Mouse (Mus musculus): ENCODE measurements around the gene Plac1. TPM values are rescaled to one million over a fixed set of nuclear protein-coding genes. Genes with fewer than 3 reads are reported as not detected.
A peak's percentile ranks its signal among the peaks of the same experiment; 100 is the strongest.

Plac1 gene
- polyA plus RNA-seq, 1 experiment from 2014 or later: 5.4 TPM

- Histone ChIP-seq H3K27ac (ENCODE audit: low read depth, low read length) (no peak overlapping the region), H3K9ac (ENCODE audit: low read depth, low read length) (no peak overlapping the region), H3K36me3 (ENCODE audit: control insufficient read depth, insufficient read depth, low read length) (no peaks in the 10 kb centered on the region), H3K4me2 (replicated peaks; ENCODE audit: low read depth, low read length) (no peak overlapping the region), H3K27me3 (ENCODE audit: control insufficient read depth, insufficient read depth, low read length) (no peaks in the 10 kb centered on the region), H3K4me3 (ENCODE audit: low read length) (no peak overlapping the region), H3K9me3 (ENCODE audit: control insufficient read depth, low read length) (no peaks in the 10 kb centered on the region), H3K4me1 (ENCODE audit: control insufficient read depth, insufficient read depth, low read length) (no peaks in the 10 kb centered on the region; the same call in 1 of the 2 replicates)
- ATAC-seq (ENCODE audit: low FRiP score, low TSS enrichment): no peak
- WGBS: 78% methylated on average over 2 of the region's 2 CpGs
These were observed 71.3 kb downstream of the Plac1 start for GRCm38 (mm10) chrX:53168623-53169022.

GRCm38 (mm10) chrX:53166901-53167525 lies 72.9 kb downstream of the Plac1 start:
- H3K4me2 ChIP-seq (replicated peaks; ENCODE audit: low read depth, low read length): no peak overlapping the region
- H3K36me3 ChIP-seq (ENCODE audit: control insufficient read depth, insufficient read depth, low read length): no peaks in the 10 kb centered on the region
- H3K27ac ChIP-seq (ENCODE audit: low read depth, low read length): peak overlapping the region; percentile 0; the same call in 1 of the 2 replicates
- ATAC-seq (ENCODE audit: low FRiP score, low TSS enrichment): peak; percentile 28; the same call in 1 of the 2 replicates
- no peak overlapping the region for H3K4me3 ChIP-seq (ENCODE audit: low read length)
- H3K9me3 ChIP-seq (ENCODE audit: control insufficient read depth, low read length): no peaks in the 10 kb centered on the region
- no peaks in the 10 kb centered on the region for H3K27me3 ChIP-seq (ENCODE audit: control insufficient read depth, insufficient read depth, low read length)
- no peaks in the 10 kb centered on the region; the same call in 1 of the 2 replicates for H3K4me1 ChIP-seq (ENCODE audit: control insufficient read depth, insufficient read depth, low read length)
- no peak overlapping the region for H3K9ac ChIP-seq (ENCODE audit: low read depth, low read length)
- 61% methylated on average over 4 of the region's 4 CpGs for WGBS

GRCm38 (mm10) chrX:53166251-53166900 lies 73.5 kb downstream of the Plac1 start:
- 41% methylated on average over 15 of the region's 15 CpGs for WGBS
- H3K4me2 ChIP-seq (replicated peaks; ENCODE audit: low read depth, low read length): no peak overlapping the region
- H3K4me1 ChIP-seq (ENCODE audit: control insufficient read depth, insufficient read depth, low read length): no peaks in the 10 kb centered on the region; the same call in 1 of the 2 replicates
- H3K9ac ChIP-seq (ENCODE audit: low read depth, low read length): no peak overlapping the region
- H3K27me3 ChIP-seq (ENCODE audit: control insufficient read depth, insufficient read depth, low read length): no peaks in the 10 kb centered on the region
- H3K36me3 ChIP-seq (ENCODE audit: control insufficient read depth, insufficient read depth, low read length): no peaks in the 10 kb centered on the region
- H3K27ac ChIP-seq (ENCODE audit: low read depth, low read length): no peak overlapping the region; the same call in 1 of the 2 replicates
- H3K4me3 ChIP-seq (ENCODE audit: low read length): no peak overlapping the region
- no peaks in the 10 kb centered on the region for H3K9me3 ChIP-seq (ENCODE audit: control insufficient read depth, low read length)
- ATAC-seq (ENCODE audit: low FRiP score, low TSS enrichment): no peak

- Histone ChIP-seq H3K9me3 (ENCODE audit: control insufficient read depth, low read length) (no peaks in the 10 kb centered on the region), H3K27me3 (ENCODE audit: control insufficient read depth, insufficient read depth, low read length) (no peaks in the 10 kb centered on the region), H3K4me2 (replicated peaks; ENCODE audit: low read depth, low read length) (no peak overlapping the region), H3K36me3 (ENCODE audit: control insufficient read depth, insufficient read depth, low read length) (no peaks in the 10 kb centered on the region), H3K4me1 (ENCODE audit: control insufficient read depth, insufficient read depth, low read length) (no peaks in the 10 kb centered on the region; the same call in 1 of the 2 replicates), H3K9ac (ENCODE audit: low read depth, low read length) (no peak overlapping the region), H3K27ac (ENCODE audit: low read depth, low read length) (no peak overlapping the region), H3K4me3 (ENCODE audit: low read length) (no peak overlapping the region)
- 62% methylated on average over 4 of the region's 4 CpGs for WGBS
- no peak for ATAC-seq (ENCODE audit: low FRiP score, low TSS enrichment)
These were observed 77.3 kb downstream of the Plac1 start for GRCm38 (mm10) chrX:53162589-53162988.

- Histone ChIP-seq H3K36me3 (ENCODE audit: control insufficient read depth, insufficient read depth, low read length) (no peaks in the 10 kb centered on the region), H3K4me2 (replicated peaks; ENCODE audit: low read depth, low read length) (no peak overlapping the region), H3K27me3 (ENCODE audit: control insufficient read depth, insufficient read depth, low read length) (no peaks in the 10 kb centered on the region; the same call in 1 of the 2 replicates), H3K9me3 (ENCODE audit: control insufficient read depth, low read length) (no peaks in the 10 kb centered on the region), H3K9ac (ENCODE audit: low read depth, low read length) (no peak overlapping the region), H3K4me1 (ENCODE audit: control insufficient read depth, insufficient read depth, low read length) (no peaks in the 10 kb centered on the region), H3K4me3 (ENCODE audit: low read length) (no peak overlapping the region), H3K27ac (ENCODE audit: low read depth, low read length) (no peak overlapping the region)
- WGBS: 56% methylated on average over 4 of the region's 4 CpGs
- no peak for ATAC-seq (ENCODE audit: low FRiP score, low TSS enrichment)
These were observed 78.3 kb downstream of the Plac1 start for GRCm38 (mm10) chrX:53161583-53161982.

GRCm38 (mm10) chrX:53161115-53161514 lies 78.8 kb downstream of the Plac1 start:
- ATAC-seq (ENCODE audit: low FRiP score, low TSS enrichment): no peak
- no peak overlapping the region for H3K9ac ChIP-seq (ENCODE audit: low read depth, low read length)
- H3K27me3 ChIP-seq (ENCODE audit: control insufficient read depth, insufficient read depth, low read length): no peaks in the 10 kb centered on the region; the same call in 1 of the 2 replicates
- H3K4me1 ChIP-seq (ENCODE audit: control insufficient read depth, insufficient read depth, low read length): no peaks in the 10 kb centered on the region
- no peaks in the 10 kb centered on the region for H3K9me3 ChIP-seq (ENCODE audit: control insufficient read depth, low read length)
- no peak overlapping the region for H3K4me2 ChIP-seq (replicated peaks; ENCODE audit: low read depth, low read length)
- no peaks in the 10 kb centered on the region for H3K36me3 ChIP-seq (ENCODE audit: control insufficient read depth, insufficient read depth, low read length)
- 54% methylated on average over 5 of the region's 5 CpGs for WGBS
- H3K27ac ChIP-seq (ENCODE audit: low read depth, low read length): no peak overlapping the region
- H3K4me3 ChIP-seq (ENCODE audit: low read length): no peak overlapping the region

- Histone ChIP-seq H3K36me3 (ENCODE audit: control insufficient read depth, insufficient read depth, low read length) (no peaks in the 10 kb centered on the region), H3K4me3 (ENCODE audit: low read length) (no peak overlapping the region), H3K9me3 (ENCODE audit: control insufficient read depth, low read length) (no peaks in the 10 kb centered on the region), H3K4me2 (replicated peaks; ENCODE audit: low read depth, low read length) (no peak overlapping the region), H3K9ac (ENCODE audit: low read depth, low read length) (no peak overlapping the region), H3K4me1 (ENCODE audit: control insufficient read depth, insufficient read depth, low read length) (no peaks in the 10 kb centered on the region), H3K27ac (ENCODE audit: low read depth, low read length) (no peak overlapping the region), H3K27me3 (ENCODE audit: control insufficient read depth, insufficient read depth, low read length) (no peaks in the 10 kb centered on the region)
- WGBS: 54% methylated on average over 2 of the region's 2 CpGs
- no peak for ATAC-seq (ENCODE audit: low FRiP score, low TSS enrichment)
These were observed 91.9 kb downstream of the Plac1 start for GRCm38 (mm10) chrX:53148039-53148438.

GRCm38 (mm10) chrX:53146389-53146917 lies 93.5 kb downstream of the Plac1 start:
- no peak overlapping the region for H3K4me2 ChIP-seq (replicated peaks; ENCODE audit: low read depth, low read length)
- H3K36me3 ChIP-seq (ENCODE audit: control insufficient read depth, insufficient read depth, low read length): no peaks in the 10 kb centered on the region
- H3K27ac ChIP-seq (ENCODE audit: low read depth, low read length): no peak overlapping the region
- H3K4me3 ChIP-seq (ENCODE audit: low read length): no peak overlapping the region
- H3K9ac ChIP-seq (ENCODE audit: low read depth, low read length): no peak overlapping the region
- no peaks in the 10 kb centered on the region for H3K9me3 ChIP-seq (ENCODE audit: control insufficient read depth, low read length)
- no peaks in the 10 kb centered on the region for H3K27me3 ChIP-seq (ENCODE audit: control insufficient read depth, insufficient read depth, low read length)
- WGBS: 73% methylated on average over 5 of the region's 5 CpGs
- H3K4me1 ChIP-seq (ENCODE audit: control insufficient read depth, insufficient read depth, low read length): no peaks in the 10 kb centered on the region
- ATAC-seq (ENCODE audit: low FRiP score, low TSS enrichment): no peak

- ATAC-seq (ENCODE audit: low FRiP score, low TSS enrichment): no peak
- Histone ChIP-seq H3K9ac (ENCODE audit: low read depth, low read length) (no peak overlapping the region), H3K27ac (ENCODE audit: low read depth, low read length) (no peak overlapping the region), H3K36me3 (ENCODE audit: control insufficient read depth, insufficient read depth, low read length) (no peaks in the 10 kb centered on the region), H3K4me2 (replicated peaks; ENCODE audit: low read depth, low read length) (no peak overlapping the region), H3K9me3 (ENCODE audit: control insufficient read depth, low read length) (no peaks in the 10 kb centered on the region), H3K27me3 (ENCODE audit: control insufficient read depth, insufficient read depth, low read length) (no peaks in the 10 kb centered on the region), H3K4me3 (ENCODE audit: low read length) (no peak overlapping the region), H3K4me1 (ENCODE audit: control insufficient read depth, insufficient read depth, low read length) (no peaks in the 10 kb centered on the region)
- 79% methylated on average over 2 of the region's 2 CpGs for WGBS
These were observed 100.3 kb downstream of the Plac1 start for GRCm38 (mm10) chrX:53139641-53140040.

Measured in kidney, embryonic 14.5 days (tissue).